Mouse (Mus musculus) megakaryocyte, embryonic 14.5 days (primary cell): ENCODE measurements around the gene Bcl2.

ENCODE experiments used
- FLI1 ChIP-seq: IDR thresholded peaks from 2 replicates; pipeline ENCODE4 v1.6.1; 2012; ENCODE audit warnings: low read length, inconsistent platforms, mixed read lengths
- GATA1 ChIP-seq: IDR thresholded peaks from 3 replicates; pipeline ENCODE4 v1.6.1; 2012; ENCODE audit warnings: mixed read lengths, low read length, inconsistent platforms, borderline replicate concordance

DNA sequence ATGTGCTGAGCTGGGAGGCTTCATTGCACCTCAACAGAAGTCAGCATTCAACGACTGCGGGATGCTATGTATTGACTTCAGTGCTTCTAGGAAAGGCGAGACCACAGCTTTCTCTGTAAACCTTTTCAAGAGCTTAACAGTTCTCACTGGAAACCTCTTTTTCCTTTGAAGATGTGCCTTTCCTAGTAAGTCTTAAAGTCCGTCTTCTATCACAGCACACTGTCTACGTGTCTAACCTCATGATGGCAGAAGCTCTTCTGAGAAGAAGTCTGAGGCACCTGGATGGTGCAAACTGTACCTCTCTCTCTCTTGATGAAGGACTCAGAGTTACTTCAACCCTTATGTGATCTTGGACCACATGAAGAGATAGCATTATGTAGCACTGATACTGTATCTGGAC, 107.1 kb downstream of the Bcl2 start:
- TF ChIP-seq GATA1, result no peak
- TF ChIP-seq FLI1, result no peak
